Mouse (Mus musculus) G1E (cell line): ENCODE data around the gene Plekhf1. TPM values are rescaled to one million over a fixed set of nuclear protein-coding genes. Genes with fewer than 3 reads are reported as not detected.
A peak's percentile ranks its signal among the peaks of the same experiment; 100 is the strongest.

ENCODE experiments used
- ATAC-seq: 2 replicates; pipeline ENCODE4 v1.8.0; 2016; ENCODE audit warnings: mild to moderate bottlenecking; ENCODE audit not compliant: insufficient number of reproducible peaks, poor library complexity, low FRiP score, severe bottlenecking; ENCODE audit errors: extremely low read depth
- DNase-seq: peaks from one replicate; pipeline ENCODE4 v3.0.0; 2012; ENCODE audit warnings: low spot score
- H3K27me3 ChIP-seq: 2 replicates; pipeline ENCODE4 v1.6.1; 2012; ENCODE audit warnings: mild to moderate bottlenecking, low read length, inconsistent platforms; ENCODE audit not compliant: insufficient read depth
- H3K36me3 ChIP-seq: replicated peaks from 2 replicates; pipeline ENCODE3; 2012; ENCODE audit warnings: mild to moderate bottlenecking, inconsistent platforms
- H3K4me1 ChIP-seq: 2 replicates; pipeline ENCODE4 v1.6.1; 2012; ENCODE audit warnings: low read depth, low read length, inconsistent platforms, mixed read lengths; ENCODE audit not compliant: insufficient read depth
- H3K4me3 ChIP-seq: 2 replicates; pipeline ENCODE4 v1.5.1; 2012; ENCODE audit warnings: low read depth, mild to moderate bottlenecking, inconsistent platforms, low read length, moderate library complexity, mixed read lengths
- H3K9me3 ChIP-seq: replicated peaks from 2 replicates; pipeline ENCODE4 v1.6.1; 2012; ENCODE audit warnings: inconsistent platforms
- CTCF ChIP-seq: IDR thresholded peaks from 2 replicates; pipeline ENCODE4 v1.5.1; 2012; ENCODE audit warnings: low read depth, low read length, inconsistent platforms, mixed read lengths
- GATA1 ChIP-seq: IDR thresholded peaks from 2 replicates; pipeline ENCODE4 v1.6.1; 2012; ENCODE audit warnings: borderline replicate concordance, low read length, inconsistent platforms, mixed read lengths
- GATA2 ChIP-seq: IDR thresholded peaks from 2 replicates; pipeline ENCODE4 v1.6.1; 2012; ENCODE audit warnings: low read depth, low read length, inconsistent platforms, borderline replicate concordance
- POLR2AphosphoS5 ChIP-seq: IDR thresholded peaks from 2 replicates; pipeline ENCODE4 v1.6.1; 2012; ENCODE audit warnings: low read depth, low read length, inconsistent platforms; ENCODE audit not compliant: insufficient replicate concordance
- TAL1 ChIP-seq: conservative IDR thresholded peaks from 2 replicates; pipeline ENCODE4 v1.6.1; 2012; ENCODE audit warnings: low read depth, low read length, inconsistent platforms, mixed read lengths
- polyA plus RNA-seq: library from polyadenylated mRNA; stranded (reverse); fragments of >175 nt; gene quantifications from 2 replicates; pipeline ENCODE4 v1.2.3, GENCODE M21; 2012
- total RNA-seq, 2 experiments: library from RNA; stranded (forward) in 1 of 2; stranded (reverse) in 1 of 2; fragments of 200-1000 nt in 1 of 2; fragments of >200 nt in 1 of 2; fragmentation: Nextera tagmentation in 1 of 2; gene quantifications; 2 replicates each; pipeline ENCODE4 v1.2.3; 2014 to 2017

Plekhf1 gene
- total RNA-seq (2014; fragmentation: Nextera tagmentation) (0.24 and 0.60 TPM in 2 replicates), total RNA-seq (2017) (0.93 and 1.1 TPM in 2 replicates), polyA plus RNA-seq (1.2 and 1.4 TPM in 2 replicates)

DNA sequence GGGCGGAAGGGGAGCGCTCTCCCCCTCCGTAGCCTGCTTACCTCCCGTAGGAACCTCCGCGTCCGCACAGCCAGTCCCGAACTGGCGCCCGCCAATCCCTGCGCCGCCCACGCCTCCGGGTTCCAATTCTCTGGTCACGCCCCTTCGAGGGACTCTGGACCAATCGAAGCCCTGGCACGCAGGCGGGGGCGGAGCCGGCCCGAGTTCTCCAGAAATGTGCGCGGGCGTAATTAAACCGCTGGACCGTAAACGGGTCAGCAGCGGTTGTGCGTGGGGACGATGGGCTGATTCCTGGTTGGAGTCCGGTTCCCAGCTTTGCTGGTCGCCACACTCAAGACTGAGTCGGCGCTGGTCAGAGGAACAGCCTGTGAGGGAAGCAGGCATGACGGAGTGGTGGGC is at the start of gene Plekhf1:
TSS of gene Plekhf1 (minus strand) at position 117 of the 399 bp plus-strand sequence.
- peaks cover 21% of the 10 kb centered on the region for H3K4me1 ChIP-seq
- no peaks in the 10 kb centered on the region for H3K36me3 ChIP-seq
- TF ChIP-seq TAL1 = no peak
- no peak for TF ChIP-seq POLR2AphosphoS5
- no peak for TF ChIP-seq GATA2
- TF ChIP-seq GATA1 = no peak
- no peak for TF ChIP-seq CTCF
- ATAC-seq = peak; percentile 97
- DNase-seq = peak; percentile 77
- no peaks in the 10 kb centered on the region for H3K9me3 ChIP-seq
- peaks cover 6% of the 10 kb centered on the region; the same call in 1 of the 2 replicates for H3K27me3 ChIP-seq
- peak within 1 kb of the TSS; percentile 73 for H3K4me3 ChIP-seq

DNA sequence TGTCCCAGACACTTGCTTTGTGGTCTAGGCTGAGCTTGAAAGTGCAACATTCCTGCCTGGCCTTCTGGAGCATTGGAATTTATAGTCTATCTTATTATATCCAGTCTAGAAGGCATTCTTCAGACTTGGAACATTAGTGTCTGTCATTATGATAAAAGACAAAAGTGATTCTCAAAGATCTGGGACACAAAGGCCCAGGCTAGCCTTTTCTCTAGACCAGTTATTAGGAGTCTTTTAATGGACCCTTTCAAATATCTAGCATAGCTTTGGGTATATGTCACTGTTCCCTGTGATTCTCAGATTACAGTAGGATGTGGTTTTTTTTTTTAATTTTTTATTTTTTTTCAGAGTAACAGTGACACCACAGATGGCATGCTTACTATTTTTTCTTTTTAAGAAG is 44.7 kb upstream of the Plekhf1 start:
- peaks cover 4% of the 10 kb centered on the region; the same call in 1 of the 2 replicates for H3K4me1 ChIP-seq
- peaks cover 12% of the 10 kb centered on the region for H3K36me3 ChIP-seq
- no peaks in the 10 kb centered on the region for H3K9me3 ChIP-seq
- H3K4me3 ChIP-seq = no peak overlapping the region
- ATAC-seq (no peak), DNase-seq (no peak)
- H3K27me3 ChIP-seq = no peaks in the 10 kb centered on the region
- TF ChIP-seq CTCF = no peak
- TF ChIP-seq POLR2AphosphoS5 = no peak
- TF ChIP-seq GATA1 = no peak
- TF ChIP-seq GATA2 = no peak
- no peak for TF ChIP-seq TAL1

DNA sequence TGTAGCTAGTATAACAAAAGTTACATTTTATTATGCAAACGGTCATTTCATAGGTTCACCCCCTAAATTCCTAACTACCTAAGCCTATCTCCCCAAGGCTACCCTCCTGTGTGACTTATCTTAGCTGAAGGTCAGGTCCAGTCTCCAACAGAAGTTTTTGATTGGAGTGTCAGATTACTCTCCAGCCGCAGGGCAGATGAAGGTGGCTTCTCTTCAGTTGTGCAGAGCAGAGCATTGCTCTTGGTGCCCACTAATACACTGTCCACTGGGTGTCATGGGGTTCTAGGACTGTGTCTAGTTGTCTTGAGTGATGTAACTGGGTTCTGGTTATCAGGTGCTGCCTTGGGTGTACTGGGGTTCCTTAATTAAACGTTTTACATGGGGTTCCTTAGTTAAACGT is 44.0 kb upstream of the Plekhf1 start:
- no peaks in the 10 kb centered on the region for H3K9me3 ChIP-seq
- peaks cover 19% of the 10 kb centered on the region for H3K36me3 ChIP-seq
- no peak for ATAC-seq
- DNase-seq = no peak
- H3K27me3 ChIP-seq = no peaks in the 10 kb centered on the region
- peak overlapping the region; percentile 78 for H3K4me3 ChIP-seq
- H3K4me1 ChIP-seq = peaks cover 4% of the 10 kb centered on the region; the same call in 1 of the 2 replicates
- TF ChIP-seq GATA1 = no peak
- no peak for TF ChIP-seq GATA2
- TF ChIP-seq CTCF = no peak
- no peak for TF ChIP-seq POLR2AphosphoS5
- no peak for TF ChIP-seq TAL1

DNA sequence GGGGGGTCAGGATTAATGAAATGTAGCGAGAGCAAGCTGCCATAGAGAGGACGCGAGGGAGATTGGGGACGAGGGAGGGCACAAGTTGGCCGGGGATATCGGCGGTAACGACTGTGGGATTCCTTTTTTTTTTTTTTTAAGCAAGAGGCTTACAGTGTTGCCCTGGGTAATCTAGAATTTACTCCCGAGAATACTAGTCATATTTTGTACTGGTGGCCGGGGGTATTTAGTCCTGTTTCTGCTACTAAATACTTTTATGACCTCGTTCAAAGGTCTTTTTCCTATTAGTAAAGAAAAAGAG is 43.6 kb upstream of the Plekhf1 start:
- Histone ChIP-seq H3K36me3 (peaks cover 23% of the 10 kb centered on the region), H3K9me3 (no peaks in the 10 kb centered on the region), H3K4me1 (peaks cover 4% of the 10 kb centered on the region; the same call in 1 of the 2 replicates), H3K27me3 (no peaks in the 10 kb centered on the region), H3K4me3 (peak overlapping the region; percentile 78)
- ATAC-seq (no peak; the same call in 1 of the 2 replicates), DNase-seq (no peak)
- TF ChIP-seq GATA2 = no peak
- TF ChIP-seq TAL1 = no peak
- TF ChIP-seq CTCF = no peak
- TF ChIP-seq POLR2AphosphoS5 = no peak
- TF ChIP-seq GATA1 = no peak

DNA sequence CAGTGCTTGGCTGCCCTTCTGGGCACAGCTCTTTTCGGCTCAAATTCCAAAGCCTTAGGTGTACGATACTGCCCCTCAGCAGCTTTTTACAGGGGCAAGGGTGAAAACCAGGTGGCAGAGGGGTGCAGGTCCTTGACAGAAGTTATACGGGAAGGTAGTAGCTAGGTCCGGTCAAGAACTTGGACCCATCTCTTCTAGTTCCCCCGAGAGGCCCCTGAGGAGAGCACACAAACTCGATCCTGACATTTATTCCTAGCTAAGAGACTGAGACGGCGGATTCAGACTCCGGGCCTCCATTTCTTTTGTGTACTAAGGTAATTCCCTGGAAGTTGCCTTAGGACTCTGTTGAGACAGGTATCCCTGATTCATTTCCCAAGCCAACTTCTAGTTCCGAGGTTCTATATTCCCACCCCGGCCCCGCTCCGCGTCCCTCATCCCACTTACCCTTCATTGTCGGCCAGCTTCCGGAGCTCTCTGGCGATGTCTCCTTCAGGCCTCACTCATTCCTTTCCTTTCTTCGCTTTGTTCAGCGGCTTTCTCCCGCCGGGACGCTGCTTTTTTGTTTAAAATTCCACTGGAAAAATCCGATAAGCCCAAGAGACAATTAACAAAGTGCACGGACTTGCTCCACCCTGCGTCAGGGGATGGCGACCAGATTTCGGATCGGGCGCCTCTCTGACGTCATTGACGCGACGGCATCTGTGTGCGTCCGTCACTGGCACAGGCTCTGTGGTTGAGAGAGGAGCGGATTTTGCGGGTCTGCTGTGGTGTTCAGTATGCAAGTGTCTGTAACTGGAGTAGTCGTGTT is 43.1 kb upstream of the Plekhf1 start, which contains the start of gene Pop4:
TSS of gene Pop4 (minus strand) at position 721 of the 808 bp plus-strand sequence.
- H3K36me3 ChIP-seq = peaks cover 29% of the 10 kb centered on the region
- peaks cover 4% of the 10 kb centered on the region; the same call in 1 of the 2 replicates for H3K4me1 ChIP-seq
- DNase-seq (peak; percentile 76), ATAC-seq (peak; percentile 92)
- H3K4me3 ChIP-seq = peak within 1 kb of the TSS; percentile 78
- no peaks in the 10 kb centered on the region for H3K9me3 ChIP-seq
- H3K27me3 ChIP-seq = no peaks in the 10 kb centered on the region
- TF ChIP-seq GATA2 (no peak), POLR2AphosphoS5 (no peak), TAL1 (no peak), GATA1 (no peak), CTCF (no peak)

DNA sequence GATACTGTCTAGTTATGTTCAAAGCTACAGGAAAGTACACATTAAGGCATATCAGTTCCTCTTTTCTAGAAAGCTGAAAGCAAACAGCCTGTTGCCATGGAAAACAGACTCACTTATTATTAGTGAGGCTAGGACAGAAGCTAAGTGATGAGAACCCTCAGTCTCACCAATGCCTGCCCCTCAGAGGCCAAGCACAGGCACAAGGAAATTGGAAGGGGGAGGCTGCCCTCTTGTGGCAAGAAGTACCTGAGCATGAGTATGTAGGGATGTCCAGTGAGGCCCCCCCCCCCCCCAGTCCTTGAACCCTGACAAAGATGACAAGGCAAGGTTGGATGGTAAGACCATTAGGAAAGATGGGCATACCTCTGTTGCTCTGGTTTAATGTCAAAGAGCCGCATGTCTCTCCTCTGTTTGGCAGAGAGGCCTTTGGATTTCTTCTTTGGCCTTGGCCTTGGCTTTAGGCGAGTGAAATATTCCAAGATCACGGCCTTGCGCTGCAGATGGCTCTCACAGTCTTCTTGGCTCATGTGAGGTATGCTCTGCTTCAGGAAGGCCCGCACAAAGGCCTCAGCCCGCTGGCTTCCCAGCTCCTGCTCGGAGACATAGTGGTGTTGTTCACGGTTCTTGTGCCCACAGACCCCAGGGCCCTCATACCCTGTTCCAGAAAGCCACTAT is 39.3 kb upstream of the Plekhf1 start:
- Histone ChIP-seq H3K36me3 (peaks cover 66% of the 10 kb centered on the region), H3K27me3 (no peaks in the 10 kb centered on the region), H3K9me3 (no peaks in the 10 kb centered on the region), H3K4me1 (peaks cover 4% of the 10 kb centered on the region; the same call in 1 of the 2 replicates), H3K4me3 (no peak overlapping the region)
- TF ChIP-seq POLR2AphosphoS5 (no peak), CTCF (peak; percentile 40; the same call in 1 of the 2 replicates)
- DNase-seq = no peak
- 0 out of 2 replicates have a peak, but pooled peaks have one; percentile 40 for ATAC-seq
